Mouse (Mus musculus): ENCODE data around the gene Psme2b.
"Not testable (repeated sequence)": the region's sequence is repeated elsewhere in the genome, so short reads cannot be mapped to it uniquely, and the experiment has no call there.

DNA sequence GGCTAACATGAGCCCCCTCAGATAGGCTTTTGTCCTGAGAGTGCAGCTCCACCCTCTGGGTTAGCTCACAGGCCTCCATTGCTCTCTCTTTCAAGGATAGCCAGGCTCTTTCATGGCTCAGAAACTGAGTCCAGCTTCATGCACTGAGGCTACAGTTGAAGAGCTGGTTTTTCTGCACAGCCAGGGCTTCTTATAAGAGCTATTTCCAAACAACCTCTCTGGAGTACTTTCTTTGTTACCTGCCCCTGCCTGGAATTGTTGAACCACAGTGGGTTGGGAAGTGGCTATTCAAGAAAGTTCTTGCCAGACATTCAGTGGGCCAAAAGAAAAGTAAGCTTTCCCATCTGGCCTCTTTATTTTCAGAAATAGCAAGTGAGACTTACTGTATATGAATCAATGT, 6.7 kb downstream of the Psme2b start:
- TF ChIP-seq CHD2 (IDR thresholded peaks at IDR 0.05; ENCODE audit: low read length); CTCF (IDR thresholded peaks at IDR 0.05 in 2 of 3, conservative IDR thresholded peaks at IDR 0.05 in 1 of 3; ENCODE audit: control insufficient read depth in 1 of 3, insufficient read depth in 1 of 3, low read depth in 2 of 3, low read length in 3 of 3, poor library complexity in 1 of 3, severe bottlenecking in 1 of 3): not testable (repeated sequence)

Data from MEL (cell line).